Mouse (Mus musculus): Measurements from ENCODE around the gene Card14.
"Not testable (repeated sequence)": the region's sequence is repeated elsewhere in the genome, so short reads cannot be mapped to it uniquely, and the experiment has no call there.

Card14 gene

GRCm38 (mm10) chr11:119359089-119359488 is 51.5 kb downstream of the Card14 start:
- DNase-seq, result no peak

GRCm38 (mm10) chr11:119362769-119363533 is 55.4 kb downstream of the Card14 start:
- no peak for DNase-seq

- peak; percentile 75 for DNase-seq
These were observed 56.1 kb downstream of the Card14 start for GRCm38 (mm10) chr11:119363534-119364145.

GRCm38 (mm10) chr11:119375425-119375824 is 67.9 kb downstream of the Card14 start:
- DNase-seq, result no peak

- no peak for DNase-seq
These were observed 69.8 kb downstream of the Card14 start for GRCm38 (mm10) chr11:119377326-119377725.

- DNase-seq, result no peak
These were observed 71.0 kb downstream of the Card14 start for GRCm38 (mm10) chr11:119378551-119378950.

- DNase-seq, result no peak
These were observed 74.2 kb downstream of the Card14 start for GRCm38 (mm10) chr11:119381631-119382337.

GRCm38 (mm10) chr11:119382338-119382850 is 74.8 kb downstream of the Card14 start:
- no peak for DNase-seq

GRCm38 (mm10) chr11:119384904-119385303 is 77.3 kb downstream of the Card14 start:
- DNase-seq, result no peak

GRCm38 (mm10) chr11:119386306-119386705 is 78.7 kb downstream of the Card14 start:
- no peak for DNase-seq

GRCm38 (mm10) chr11:119387273-119387672 is 79.7 kb downstream of the Card14 start:
- not testable (repeated sequence) for DNase-seq

GRCm38 (mm10) chr11:119389851-119390270 is 82.3 kb downstream of the Card14 start:
- peak; percentile 89 for DNase-seq

- peak; percentile 85 for DNase-seq
These were observed 83.0 kb downstream of the Card14 start for GRCm38 (mm10) chr11:119390271-119391231.

- DNase-seq, result peak; percentile 7
These were observed 83.9 kb downstream of the Card14 start for GRCm38 (mm10) chr11:119391386-119392000.

GRCm38 (mm10) chr11:119392001-119392614 is 84.5 kb downstream of the Card14 start:
- DNase-seq, result peak; percentile 84

- peak; percentile 78 for DNase-seq
These were observed 85.4 kb downstream of the Card14 start, which contains the start of gene Rnf213 for GRCm38 (mm10) chr11:119392800-119393482. Gene Rnf213, plus strand, starts transcription at chr11:119393100.

GRCm38 (mm10) chr11:119393483-119393804 is 85.9 kb downstream of the Card14 start:
- no peak for DNase-seq

- no peak for DNase-seq
These were observed 86.6 kb downstream of the Card14 start for GRCm38 (mm10) chr11:119394210-119394609.
